Mouse (Mus musculus): ENCODE results near the gene Gprasp1. TPM values are rescaled to one million over a fixed set of nuclear protein-coding genes. Genes with fewer than 3 reads are reported as not detected.
A peak's percentile ranks its signal among the peaks of the same experiment; 100 is the strongest.
"Not testable (repeated sequence)": the region's sequence is repeated elsewhere in the genome, so short reads cannot be mapped to it uniquely, and the experiment has no call there.

The Gprasp1 gene
- total RNA-seq, 2 experiments from 2014 or later = 334 to 352 TPM

- no peak for DNase-seq (ENCODE audit: low spot score in 2 of 2)
- intact Hi-C loops (cut with DNase I) = no loop called here
These were observed 61.6 kb downstream of the Gprasp1 start for GRCm38 (mm10) chrX:135804149-135804548.

GRCm38 (mm10) chrX:135805780-135806179 lies 63.2 kb downstream of the Gprasp1 start:
- intact Hi-C loops (cut with DNase I) = loop anchor here (5.0 kb wide), 1 partner anchor 157 kb away; no protein-coding TSS in a partner anchor
- peak in 1 of 2 experiments; percentile 58 for DNase-seq (ENCODE audit: low spot score in 2 of 2)

- intact Hi-C loops (cut with DNase I) = loop anchor here (10.0 kb wide), 1 partner anchor 129 kb away; no protein-coding TSS in a partner anchor
- not testable (repeated sequence) for DNase-seq (ENCODE audit: low spot score in 2 of 2)
These were observed 93.4 kb downstream of the Gprasp1 start for GRCm38 (mm10) chrX:135835896-135836295.

- intact Hi-C loops (cut with DNase I) = loop anchor here (10.0 kb wide), 1 partner anchor 127 kb away; no protein-coding TSS in a partner anchor
These were observed 95.4 kb downstream of the Gprasp1 start for GRCm38 (mm10) chrX:135837896-135838295.

GRCm38 (mm10) chrX:135838521-135839360 lies 96.2 kb downstream of the Gprasp1 start, which contains the start of gene Gprasp2:
TSS of gene Gprasp2 (plus strand) at chrX:135839034.
- DNase-seq (ENCODE audit: low spot score in 2 of 2) = peak; percentile 50 to 62
- intact Hi-C loops (cut with DNase I) = loop anchor here (10.0 kb wide), 1 partner anchor 126 kb away; no protein-coding TSS in a partner anchor

More at GRCm38 (mm10) chrX:135837896-135838295, 95.4 kb downstream of the Gprasp1 start:
- DNase-seq (ENCODE audit: low spot score in 2 of 2) = peak in 1 of 2 experiments; percentile 51

- peak; percentile 41 to 60 for DNase-seq (ENCODE audit: low spot score in 2 of 2)
- intact Hi-C loops (cut with DNase I) = loop anchor here (2.0 to 10.0 kb wide), 3 partner anchors 41 to 125 kb away; no protein-coding TSS in a partner anchor
These were observed 97.2 kb downstream of the Gprasp1 start for GRCm38 (mm10) chrX:135839397-135840391.

Small RNA genes within 50 kb of the gene (microRNA-seq; reads per million reads assigned to microRNA genes)
- gene Mir1970 (0 reads per million in 2 experiments), gene Mir7646 (0 reads per million in 2 experiments)

Other genes with a start within 250 kb of the Gprasp1 start
- not detected for gene AV320801, start 248.1 kb upstream of the Gprasp1 start, total RNA-seq (2021)
- 1 to 10 TPM; 2.6 to 3.0 TPM for gene Nxf7, start 144.0 kb upstream of the Gprasp1 start, total RNA-seq (2021)
- gene Prame, start 115.0 kb upstream of the Gprasp1 start, total RNA-seq (2021) = not detected
- not detected for gene Tcp11x2, start 48.9 kb upstream of the Gprasp1 start, total RNA-seq (2021)
- gene Tmsb15a, start 17.5 kb upstream of the Gprasp1 start, total RNA-seq (2021) = not detected
- gene Armcx5, start within 50 bp of the Gprasp1 start, total RNA-seq (2021) = 10 to 100 TPM; 29.2 to 32.7 TPM
- 10 to 100 TPM; 66.6 to 71.0 TPM for gene Bhlhb9, start 54.9 kb downstream of the Gprasp1 start, total RNA-seq (2021)
- 100 to 1,000 TPM; 161 to 192 TPM for gene Gprasp2, start 96.3 kb downstream of the Gprasp1 start, total RNA-seq (2021)

Data from left cerebral cortex, postnatal 25 days (tissue).